Mouse (Mus musculus): ENCODE results near the gene Asf1b. TPM values are rescaled to one million over a fixed set of nuclear protein-coding genes. Genes with fewer than 3 reads are reported as not detected.
A peak's percentile ranks its signal among the peaks of the same experiment; 100 is the strongest.

The Asf1b gene
- polyA plus RNA-seq, 1 experiment from 2014 or later, result 24.1 TPM

- ChIA-PET CTCF (no interaction called here), POLR2A (no interaction called here)
- ATAC-seq (no peak), DNase-seq (ENCODE audit: low read depth, low spot score) (no peak)
- in situ Hi-C loops (cut with MboI; ENCODE audit: low pct_unique_long_range_greater_than_20kb), result no loop called here
- no peaks in the 10 kb centered on the region for H3K27me3 ChIP-seq
- TF ChIP-seq CTCF (IDR thresholded peaks at IDR 0.05), result no peak
These were observed 40.7 kb downstream of the Asf1b start for GRCm38 (mm10) chr8:83995973-83996372.

- ChIA-PET POLR2A (no interaction called here), CTCF (interaction anchor here (0.9 kb wide), 1 partner anchor 9 kb away, joined by 4 read pairs; no protein-coding TSS in a partner anchor)
- no peaks in the 10 kb centered on the region for H3K27me3 ChIP-seq
- DNase-seq (ENCODE audit: low read depth, low spot score), result no peak
- TF ChIP-seq CTCF (IDR thresholded peaks at IDR 0.05), result no peak
- ATAC-seq, result peak; percentile 44
- in situ Hi-C loops (cut with MboI; ENCODE audit: low pct_unique_long_range_greater_than_20kb), result no loop called here
These were observed 41.5 kb downstream of the Asf1b start for GRCm38 (mm10) chr8:83996567-83997505.

GRCm38 (mm10) chr8:83997511-83998141 lies 42.3 kb downstream of the Asf1b start, which contains the start of gene Samd1:
Gene Samd1, plus strand, starts transcription at chr8:83997672.
- no peaks in the 10 kb centered on the region for H3K27me3 ChIP-seq
- peak; percentile 34 for ATAC-seq
- no peak for TF ChIP-seq CTCF (IDR thresholded peaks at IDR 0.05)
- POLR2A ChIA-PET, result no interaction called here
- CTCF ChIA-PET, result interaction anchor here (0.9 kb wide), 1 partner anchor 9 kb away, joined by 4 read pairs; no protein-coding TSS in a partner anchor
- no peak for DNase-seq (ENCODE audit: low read depth, low spot score)
- in situ Hi-C loops (cut with MboI; ENCODE audit: low pct_unique_long_range_greater_than_20kb), result no loop called here

GRCm38 (mm10) chr8:83998231-83999056 lies 43.1 kb downstream of the Asf1b start:
- no peak for DNase-seq (ENCODE audit: low read depth, low spot score)
- in situ Hi-C loops (cut with MboI; ENCODE audit: low pct_unique_long_range_greater_than_20kb), result no loop called here
- H3K27me3 ChIP-seq, result no peaks in the 10 kb centered on the region
- POLR2A ChIA-PET, result interaction anchor here (0.7 kb wide), 1 partner anchor 25 kb away, joined by 3 read pairs; no protein-coding TSS in a partner anchor
- CTCF ChIA-PET, result interaction anchor here (0.9 to 1.2 kb wide), 3 partner anchors 10 to 43 kb away, joined by 3 to 4 read pairs (median 4); partner anchors contain the start of genes Asf1b and Gm10644
- TF ChIP-seq CTCF (IDR thresholded peaks at IDR 0.05), result no peak
- peak; percentile 23 for ATAC-seq

- POLR2A ChIA-PET, result interaction anchor here (0.5 to 0.7 kb wide), 2 partner anchors 25 to 254 kb away, joined by 3 read pairs; no protein-coding TSS in a partner anchor
- TF ChIP-seq CTCF (IDR thresholded peaks at IDR 0.05), result no peak
- DNase-seq (ENCODE audit: low read depth, low spot score) (no peak), ATAC-seq (no peak)
- CTCF ChIA-PET, result interaction anchor here (1.0 to 1.2 kb wide), 2 partner anchors 24 to 44 kb away, joined by 3 to 4 read pairs; partner anchors contain the start of genes Asf1b and Gm10644
- in situ Hi-C loops (cut with MboI; ENCODE audit: low pct_unique_long_range_greater_than_20kb), result no loop called here
- no peaks in the 10 kb centered on the region for H3K27me3 ChIP-seq
These were observed 43.9 kb downstream of the Asf1b start for GRCm38 (mm10) chr8:83999057-83999705.

GRCm38 (mm10) chr8:83999825-84000224 lies 44.5 kb downstream of the Asf1b start:
- in situ Hi-C loops (cut with MboI; ENCODE audit: low pct_unique_long_range_greater_than_20kb), result loop anchor here (10.0 to 25.0 kb wide), 2 partner anchors 175 to 662 kb away; partner anchors contain the start of gene Ier2
- TF ChIP-seq CTCF (IDR thresholded peaks at IDR 0.05), result no peak
- DNase-seq (ENCODE audit: low read depth, low spot score) (no peak), ATAC-seq (no peak)
- POLR2A ChIA-PET, result no interaction called here
- H3K27me3 ChIP-seq, result no peaks in the 10 kb centered on the region
- CTCF ChIA-PET, result no interaction called here

- CTCF ChIA-PET, result interaction anchor here (1.1 kb wide), 1 partner anchor 22 kb away, joined by 3 read pairs; no protein-coding TSS in a partner anchor
- in situ Hi-C loops (cut with MboI; ENCODE audit: low pct_unique_long_range_greater_than_20kb), result loop anchor here (10.0 to 25.0 kb wide), 2 partner anchors 173 to 661 kb away; partner anchors contain the start of gene Ier2
These were observed 46.1 kb downstream of the Asf1b start, which contains the start of gene 1700067K01Rik for GRCm38 (mm10) chr8:84001281-84002000. Gene 1700067K01Rik, plus strand, starts transcription at chr8:84001502.

GRCm38 (mm10) chr8:84002957-84003611 lies 47.8 kb downstream of the Asf1b start:
- no peak for ATAC-seq
- in situ Hi-C loops (cut with MboI; ENCODE audit: low pct_unique_long_range_greater_than_20kb), result loop anchor here (10.0 to 25.0 kb wide), 2 partner anchors 172 to 659 kb away; partner anchors contain the start of gene Ier2
- no peak for TF ChIP-seq CTCF (IDR thresholded peaks at IDR 0.05)
- no peak for DNase-seq (ENCODE audit: low read depth, low spot score)
- ChIA-PET CTCF (no interaction called here), POLR2A (interaction anchor here (0.6 kb wide), 1 partner anchor 135 kb away, joined by 3 read pairs; no protein-coding TSS in a partner anchor)
- H3K27me3 ChIP-seq, result no peaks in the 10 kb centered on the region

More at GRCm38 (mm10) chr8:84001281-84002000, 46.1 kb downstream of the Asf1b start, which contains the start of gene 1700067K01Rik:
- no peak for TF ChIP-seq CTCF (IDR thresholded peaks at IDR 0.05)
- DNase-seq (ENCODE audit: low read depth, low spot score), result no peak
- no peaks in the 10 kb centered on the region for H3K27me3 ChIP-seq
- POLR2A ChIA-PET, result no interaction called here
- ATAC-seq, result no peak

All from Patski (cell line).